Mouse (Mus musculus) E14TG2a.4 (cell line): ENCODE data around the gene Cgrrf1.
A peak's percentile ranks its signal among the peaks of the same experiment; 100 is the strongest.

Experiments used
- H3K27me3 ChIP-seq: 2 replicates; pipeline ENCODE4 v1.6.1; 2014; ENCODE audit warnings: low read length, control low read depth; ENCODE audit not compliant: insufficient read depth
- H3K36me3 ChIP-seq: 2 replicates; pipeline ENCODE4 v1.6.1; 2014; ENCODE audit warnings: low read length, control low read depth; ENCODE audit not compliant: insufficient read depth
- H3K4me1 ChIP-seq: replicated peaks from 2 replicates; pipeline ENCODE4 v1.6.1; 2014; ENCODE audit warnings: low read depth, low read length, control low read depth
- H3K4me3 ChIP-seq: replicated peaks from 2 replicates; pipeline ENCODE4 v1.5.1; 2014; ENCODE audit warnings: mild to moderate bottlenecking, low read length
- H3K9me3 ChIP-seq: 2 replicates; pipeline ENCODE4 v1.6.1; 2014; ENCODE audit warnings: low read length, control low read depth
- CTCF ChIP-seq: conservative IDR thresholded peaks from 2 replicates; pipeline ENCODE4 v1.5.1; 2014; ENCODE audit warnings: low read length
- NANOG ChIP-seq: IDR thresholded peaks from 2 replicates; pipeline ENCODE4 v1.6.1; 2014; ENCODE audit warnings: borderline replicate concordance, low read length, mixed read lengths
- POU5F1 ChIP-seq: IDR thresholded peaks from 2 replicates; pipeline ENCODE4 v1.6.1; 2014; ENCODE audit warnings: low read length, borderline replicate concordance

The Cgrrf1 gene

GRCm38 (mm10) chr14:46831837-46832333 lies at the start of gene Cgrrf1:
Gene Cgrrf1, plus strand, starts transcription at chr14:46832125.
- H3K36me3 ChIP-seq: no peaks in the 10 kb centered on the region
- no peaks in the 10 kb centered on the region; the same call in 1 of the 2 replicates for H3K4me1 ChIP-seq
- peak within 1 kb of the TSS; percentile 85 for H3K4me3 ChIP-seq
- TF ChIP-seq CTCF: no peak
- no peak for TF ChIP-seq NANOG
- TF ChIP-seq POU5F1: no peak
- peaks cover 20% of the 10 kb centered on the region for H3K27me3 ChIP-seq
- peaks cover 43% of the 10 kb centered on the region for H3K9me3 ChIP-seq

GRCm38 (mm10) chr14:46782187-46782828 lies 49.6 kb upstream of the Cgrrf1 start:
- TF ChIP-seq CTCF (no peak), POU5F1 (no peak), NANOG (no peak)
- no peak overlapping the region for H3K4me3 ChIP-seq
- peaks cover 7% of the 10 kb centered on the region for H3K9me3 ChIP-seq
- peaks cover 39% of the 10 kb centered on the region for H3K4me1 ChIP-seq
- no peaks in the 10 kb centered on the region for H3K27me3 ChIP-seq
- peaks cover 57% of the 10 kb centered on the region for H3K36me3 ChIP-seq

DNA sequence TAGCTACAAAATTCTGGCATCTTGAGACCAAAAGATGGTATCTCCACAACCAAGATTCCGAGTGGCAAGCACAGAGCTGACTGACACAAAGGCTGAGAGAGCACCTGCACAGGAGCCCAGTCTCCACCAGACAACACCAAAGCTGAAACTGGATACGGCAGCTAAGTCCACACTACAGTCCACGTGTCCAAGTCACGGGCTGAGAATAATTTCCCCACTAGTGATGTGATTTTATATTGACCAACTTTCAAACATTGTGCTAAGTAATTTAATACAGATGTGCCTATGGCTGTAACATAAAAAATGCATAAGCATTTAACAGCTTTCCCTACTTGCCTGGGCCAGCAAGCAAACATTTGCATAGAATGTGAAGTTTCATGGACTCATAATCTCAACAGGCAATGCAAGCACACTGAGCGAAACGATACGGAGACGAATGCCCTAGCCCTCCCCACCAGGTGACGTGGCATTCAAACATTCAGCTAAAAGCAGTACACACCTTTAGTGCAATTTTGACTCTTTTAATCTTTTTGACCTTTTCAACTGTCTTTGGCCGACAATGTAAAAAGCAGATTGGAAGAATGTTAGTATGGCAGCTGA lies 48.5 kb upstream of the Cgrrf1 start:
- peaks cover 7% of the 10 kb centered on the region for H3K9me3 ChIP-seq

GRCm38 (mm10) chr14:46785247-46785646 lies 46.7 kb upstream of the Cgrrf1 start:
- Histone ChIP-seq H3K4me1 (peaks cover 44% of the 10 kb centered on the region), H3K9me3 (no peaks in the 10 kb centered on the region), H3K27me3 (no peaks in the 10 kb centered on the region), H3K4me3 (no peak overlapping the region), H3K36me3 (peaks cover 27% of the 10 kb centered on the region)
- TF ChIP-seq CTCF: no peak
- no peak for TF ChIP-seq POU5F1
- TF ChIP-seq NANOG: no peak

More for the DNA sequence above, 48.5 kb upstream of the Cgrrf1 start:
- Histone ChIP-seq H3K4me3 (no peak overlapping the region), H3K36me3 (peaks cover 46% of the 10 kb centered on the region), H3K4me1 (peaks cover 41% of the 10 kb centered on the region), H3K27me3 (no peaks in the 10 kb centered on the region)
- TF ChIP-seq POU5F1 (no peak), NANOG (no peak), CTCF (no peak)

DNA sequence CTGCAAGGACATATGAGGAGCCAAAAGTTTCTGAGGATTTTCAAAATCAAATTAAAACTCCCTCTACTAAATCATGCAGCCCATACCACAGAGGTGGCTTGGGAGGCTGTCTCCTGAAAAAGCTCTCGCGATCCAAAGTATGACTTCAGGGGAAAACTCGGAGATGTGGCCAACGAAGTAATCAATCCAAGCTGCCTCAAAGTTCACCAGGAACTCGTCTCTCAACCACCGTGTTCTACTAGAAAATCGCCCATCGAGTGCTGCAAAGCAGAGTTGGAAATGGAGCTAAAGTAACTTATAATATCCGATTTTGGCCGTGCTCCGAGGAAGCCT lies 44.5 kb upstream of the Cgrrf1 start:
- peak overlapping the region; percentile 91 for H3K4me3 ChIP-seq
- peaks cover 19% of the 10 kb centered on the region for H3K36me3 ChIP-seq
- no peak for TF ChIP-seq POU5F1
- TF ChIP-seq NANOG: no peak
- TF ChIP-seq CTCF: no peak
- H3K9me3 ChIP-seq: no peaks in the 10 kb centered on the region
- H3K4me1 ChIP-seq: peaks cover 27% of the 10 kb centered on the region
- H3K27me3 ChIP-seq: no peaks in the 10 kb centered on the region

DNA sequence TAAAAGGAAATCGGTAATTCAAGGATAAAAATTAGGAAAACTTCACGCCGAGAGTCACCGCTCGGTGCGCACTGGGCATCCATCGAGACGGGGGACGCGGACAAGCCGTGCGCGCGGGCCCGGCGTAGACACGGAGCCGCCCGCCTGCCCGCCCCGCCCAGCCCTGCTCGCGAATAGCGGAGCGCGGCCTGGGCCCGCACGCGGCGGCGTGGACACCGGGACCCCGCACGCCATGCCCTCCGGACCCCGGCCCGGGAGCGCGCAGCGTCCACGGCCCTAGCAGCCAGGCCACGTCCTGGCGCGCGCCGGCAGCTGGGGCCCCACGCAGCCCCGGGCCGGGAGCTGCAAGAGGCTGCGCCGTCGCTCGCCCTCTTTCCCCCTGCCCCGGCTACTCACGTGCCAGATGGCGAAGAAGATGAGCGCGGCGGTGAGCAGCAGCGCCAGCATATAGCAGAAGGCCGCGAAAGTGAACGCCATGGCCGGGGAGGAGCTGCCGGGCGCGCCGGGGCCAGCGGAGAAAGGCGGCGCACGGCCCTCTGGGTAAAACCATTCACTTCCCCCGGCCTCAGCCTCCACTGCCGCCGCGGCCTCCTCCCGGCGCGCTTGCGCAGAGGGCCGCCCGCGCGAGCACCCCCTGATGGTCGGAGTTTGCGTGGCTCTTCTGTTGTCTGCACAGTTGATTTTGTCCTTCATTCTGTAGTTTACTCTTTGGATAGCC lies 44.0 kb upstream of the Cgrrf1 start, which contains the start of gene Cnih1:
Cnih1 (minus strand) TSS at position 625 of the 718 bp plus-strand sequence.
- peaks cover 23% of the 10 kb centered on the region for H3K4me1 ChIP-seq
- TF ChIP-seq POU5F1: no peak
- TF ChIP-seq NANOG: no peak
- TF ChIP-seq CTCF: peak; percentile 18; the same call in 1 of the 2 replicates
- peak within 1 kb of the TSS; percentile 91 for H3K4me3 ChIP-seq
- H3K27me3 ChIP-seq: no peaks in the 10 kb centered on the region
- H3K9me3 ChIP-seq: no peaks in the 10 kb centered on the region
- H3K36me3 ChIP-seq: peaks cover 17% of the 10 kb centered on the region

DNA sequence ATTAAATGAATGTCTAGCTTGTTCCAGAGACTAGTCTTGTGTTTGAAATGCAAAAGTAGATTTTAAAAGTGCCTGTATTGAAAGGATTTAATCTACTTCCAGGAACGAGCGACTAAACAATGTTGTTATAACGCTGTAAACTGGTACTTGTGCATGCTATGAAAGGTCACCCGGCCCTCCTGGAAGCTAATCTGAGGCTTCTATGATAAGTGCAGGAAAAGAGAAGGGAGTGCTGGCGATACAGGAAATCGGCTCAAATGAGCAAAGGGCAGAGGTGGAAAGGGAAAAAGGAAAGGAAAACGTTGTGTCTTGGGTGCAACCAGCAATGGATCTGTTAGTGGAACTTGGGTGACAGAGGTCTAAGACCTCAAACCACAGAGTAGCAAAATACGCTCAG lies 43.4 kb upstream of the Cgrrf1 start:
- Histone ChIP-seq H3K4me3 (peak overlapping the region; percentile 91), H3K36me3 (peaks cover 15% of the 10 kb centered on the region), H3K27me3 (no peaks in the 10 kb centered on the region), H3K9me3 (peaks cover 4% of the 10 kb centered on the region), H3K4me1 (peaks cover 23% of the 10 kb centered on the region)
- TF ChIP-seq CTCF (no peak), NANOG (no peak), POU5F1 (no peak)

DNA sequence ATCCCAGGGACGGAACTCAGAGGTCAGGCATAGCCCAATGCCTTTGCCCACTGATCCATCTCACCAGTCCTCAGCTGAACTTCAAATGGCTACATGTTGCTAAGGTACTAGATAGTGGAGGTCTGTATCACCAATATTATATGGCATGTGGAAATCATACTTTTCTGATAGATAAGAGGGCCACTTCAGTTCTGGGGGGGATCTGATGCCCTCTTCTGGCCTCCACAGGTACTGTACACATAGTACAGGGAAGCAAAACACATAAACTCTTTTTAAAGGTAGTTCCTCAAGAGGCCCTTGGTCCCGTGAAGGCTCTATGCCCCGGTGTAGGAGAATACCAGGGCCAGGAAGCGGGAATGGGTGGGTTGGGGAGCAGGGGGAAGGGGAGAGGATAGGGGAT lies 41.6 kb upstream of the Cgrrf1 start:
- Histone ChIP-seq H3K36me3 (peaks cover 4% of the 10 kb centered on the region; the same call in 1 of the 2 replicates), H3K9me3 (peaks cover 17% of the 10 kb centered on the region), H3K4me3 (no peak overlapping the region), H3K4me1 (peaks cover 20% of the 10 kb centered on the region), H3K27me3 (no peaks in the 10 kb centered on the region)
- TF ChIP-seq CTCF (peak; percentile 52), NANOG (no peak), POU5F1 (no peak)

DNA sequence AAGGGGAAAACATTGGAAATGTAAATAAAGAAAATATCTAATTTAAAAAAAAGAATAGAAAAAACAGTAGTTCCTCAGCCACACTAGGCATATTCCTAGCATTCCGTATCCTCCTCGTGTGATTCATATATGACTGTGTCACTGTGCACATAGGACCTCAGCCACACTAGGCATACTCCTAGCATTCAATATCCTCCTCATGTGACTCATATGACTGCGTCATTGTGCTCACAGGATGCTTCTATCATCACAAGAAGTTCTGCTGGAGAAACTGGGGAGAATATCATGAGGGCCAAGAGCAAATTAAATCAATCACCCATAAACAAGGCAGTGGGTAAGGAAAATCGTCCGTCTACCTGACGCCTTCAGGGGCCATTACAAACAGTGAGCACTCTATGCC lies 41.2 kb upstream of the Cgrrf1 start:
- Histone ChIP-seq H3K4me1 (peaks cover 19% of the 10 kb centered on the region), H3K27me3 (no peaks in the 10 kb centered on the region), H3K4me3 (no peak overlapping the region), H3K9me3 (peaks cover 17% of the 10 kb centered on the region), H3K36me3 (peaks cover 4% of the 10 kb centered on the region; the same call in 1 of the 2 replicates)
- TF ChIP-seq NANOG (no peak), CTCF (no peak), POU5F1 (no peak)
